Mouse (Mus musculus) C2C12 (cell line): ENCODE data around the gene Uchl4.

ENCODE experiments used
- CEBPB ChIP-seq: IDR thresholded peaks from one replicate; pipeline ENCODE4 v1.6.1; 2011; ENCODE audit warnings: low read depth, mild to moderate bottlenecking, control low read depth, moderate library complexity
- CTCF ChIP-seq: IDR thresholded peaks from one replicate; pipeline ENCODE4 v1.5.1; 2011; ENCODE audit not compliant: control insufficient read depth, insufficient read depth, insufficient read length
- MAX ChIP-seq: IDR thresholded peaks from one replicate; pipeline ENCODE4 v1.6.1; 2011; ENCODE audit warnings: mild to moderate bottlenecking, control low read depth
- MYOD1 ChIP-seq: IDR thresholded peaks from one replicate; pipeline ENCODE4 v1.6.1; 2011; ENCODE audit warnings: low read depth; ENCODE audit not compliant: control insufficient read depth, insufficient read length
- MYOG ChIP-seq: IDR thresholded peaks from one replicate; pipeline ENCODE4 v1.6.1; 2011; ENCODE audit not compliant: control insufficient read depth, insufficient read length; ENCODE audit errors: extremely low read depth
- USF1 ChIP-seq: IDR thresholded peaks from one replicate; pipeline ENCODE4 v1.6.1; 2011; ENCODE audit warnings: low read depth, mild to moderate bottlenecking, control low read depth, moderate library complexity

DNA sequence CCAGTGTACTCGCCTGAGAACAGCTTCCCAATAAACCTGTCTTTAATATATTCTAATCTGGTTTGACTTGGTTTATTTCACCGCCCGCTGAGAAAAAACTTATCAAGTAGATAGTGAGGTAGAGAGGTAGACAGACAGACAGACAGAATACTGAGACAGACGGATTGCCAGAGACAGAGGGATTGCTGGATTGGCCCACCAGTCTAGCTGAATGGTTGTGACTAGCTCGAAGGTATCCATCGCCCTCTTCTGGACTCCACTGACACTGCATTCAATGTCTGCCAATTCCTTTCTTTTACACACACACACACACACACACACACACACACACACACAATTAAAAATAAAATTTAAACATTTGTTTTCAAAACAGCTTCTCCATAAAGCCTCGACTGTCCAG, 37.6 kb downstream of the Uchl4 start:
- TF ChIP-seq CTCF (peak; percentile 8), MYOG (no peak), MAX (no peak), USF1 (no peak), CEBPB (no peak), MYOD1 (no peak)
